Mouse (Mus musculus) CD4-positive, CD25-positive, alpha-beta regulatory T cell, adult 2 months (primary cell): Measurements from ENCODE around the gene Cox4i2.

Source experiments
- DNase-seq: peaks from one replicate; pipeline ENCODE4 v3.0.0-alpha.2; 2012; ENCODE audit warnings: low read depth, low spot score

The Cox4i2 gene

GRCm38 (mm10) chr2:152767618-152768271 is 13.8 kb downstream of the Cox4i2 start:
- peak; percentile 77 for DNase-seq

GRCm38 (mm10) chr2:152769677-152770076 is 15.7 kb downstream of the Cox4i2 start:
- no peak for DNase-seq

GRCm38 (mm10) chr2:152771571-152771970 is 17.6 kb downstream of the Cox4i2 start:
- DNase-seq, result no peak

- DNase-seq, result no peak
Observed at GRCm38 (mm10) chr2:152772231-152772630, 18.3 kb downstream of the Cox4i2 start.

- DNase-seq, result peak; percentile 76
Observed at GRCm38 (mm10) chr2:152775357-152775756, 21.4 kb downstream of the Cox4i2 start.

GRCm38 (mm10) chr2:152776019-152776418 is 22.0 kb downstream of the Cox4i2 start:
- no peak for DNase-seq

GRCm38 (mm10) chr2:152776435-152776834 is 22.5 kb downstream of the Cox4i2 start:
- DNase-seq, result no peak

GRCm38 (mm10) chr2:152777081-152777480 is 23.1 kb downstream of the Cox4i2 start:
- no peak for DNase-seq

GRCm38 (mm10) chr2:152780466-152780865 is 26.5 kb downstream of the Cox4i2 start:
- no peak for DNase-seq

GRCm38 (mm10) chr2:152781031-152781711 is 27.2 kb downstream of the Cox4i2 start:
- DNase-seq, result no peak

- DNase-seq, result no peak
Observed at GRCm38 (mm10) chr2:152782656-152783055, 28.7 kb downstream of the Cox4i2 start.

GRCm38 (mm10) chr2:152783241-152783640 is 29.3 kb downstream of the Cox4i2 start:
- no peak for DNase-seq

GRCm38 (mm10) chr2:152784640-152785039 is 30.7 kb downstream of the Cox4i2 start:
- no peak for DNase-seq

- DNase-seq, result no peak
Observed at GRCm38 (mm10) chr2:152785446-152786350, 31.7 kb downstream of the Cox4i2 start.

- no peak for DNase-seq
Observed at GRCm38 (mm10) chr2:152787136-152787535, 33.2 kb downstream of the Cox4i2 start.

- peak; percentile 79 for DNase-seq
Observed at GRCm38 (mm10) chr2:152787543-152787942, 33.6 kb downstream of the Cox4i2 start.

GRCm38 (mm10) chr2:152788892-152789421 is 35.0 kb downstream of the Cox4i2 start:
- peak; percentile 53 for DNase-seq

- peak; percentile 75 for DNase-seq
Observed at GRCm38 (mm10) chr2:152789591-152789999, 35.6 kb downstream of the Cox4i2 start.

GRCm38 (mm10) chr2:152792461-152792860 is 38.5 kb downstream of the Cox4i2 start:
- DNase-seq, result no peak

GRCm38 (mm10) chr2:152793381-152793780 is 39.4 kb downstream of the Cox4i2 start:
- no peak for DNase-seq

- DNase-seq, result peak; percentile 34
Observed at GRCm38 (mm10) chr2:152794281-152794827, 40.4 kb downstream of the Cox4i2 start.

GRCm38 (mm10) chr2:152797589-152797988 is 43.6 kb downstream of the Cox4i2 start:
- no peak for DNase-seq
